Mouse (Mus musculus) ES-E14 (cell line): ENCODE results near the gene Lama2.

Experiments
- CHD2 ChIP-seq: IDR thresholded peaks from 2 replicates; pipeline ENCODE4 v1.6.1; 2014; ENCODE audit warnings: mild to moderate bottlenecking, low read depth, low read length, inconsistent platforms
- HCFC1 ChIP-seq: IDR thresholded peaks from 2 replicates; pipeline ENCODE4 v1.6.1; 2012; ENCODE audit warnings: low read length, inconsistent platforms, borderline replicate concordance; ENCODE audit not compliant: insufficient read depth
- MAFK ChIP-seq: IDR thresholded peaks from 2 replicates; pipeline ENCODE4 v1.6.1; 2014; ENCODE audit warnings: mild to moderate bottlenecking, low read depth, low read length, inconsistent platforms; ENCODE audit not compliant: insufficient read depth
- ZC3H11A ChIP-seq: IDR thresholded peaks from 2 replicates; pipeline ENCODE4 v1.6.1; 2012; ENCODE audit warnings: low read depth, mild to moderate bottlenecking, inconsistent platforms, low read length, borderline replicate concordance
- ZNF384 ChIP-seq: IDR thresholded peaks from 2 replicates; pipeline ENCODE4 v1.6.1; 2012; ENCODE audit warnings: low read depth, low read length, inconsistent platforms

GRCm38 (mm10) chr10:27012804-27013365, 606.7 kb downstream of the Lama2 start:
- TF ChIP-seq CHD2 (no peak), ZC3H11A (no peak), ZNF384 (no peak), MAFK (no peak), HCFC1 (no peak)
